Mouse (Mus musculus): ENCODE results near the gene Hist1h4a.
"Not testable (repeated sequence)": the region's sequence is repeated elsewhere in the genome, so short reads cannot be mapped to it uniquely, and the experiment has no call there.

The Hist1h4a gene

DNA sequence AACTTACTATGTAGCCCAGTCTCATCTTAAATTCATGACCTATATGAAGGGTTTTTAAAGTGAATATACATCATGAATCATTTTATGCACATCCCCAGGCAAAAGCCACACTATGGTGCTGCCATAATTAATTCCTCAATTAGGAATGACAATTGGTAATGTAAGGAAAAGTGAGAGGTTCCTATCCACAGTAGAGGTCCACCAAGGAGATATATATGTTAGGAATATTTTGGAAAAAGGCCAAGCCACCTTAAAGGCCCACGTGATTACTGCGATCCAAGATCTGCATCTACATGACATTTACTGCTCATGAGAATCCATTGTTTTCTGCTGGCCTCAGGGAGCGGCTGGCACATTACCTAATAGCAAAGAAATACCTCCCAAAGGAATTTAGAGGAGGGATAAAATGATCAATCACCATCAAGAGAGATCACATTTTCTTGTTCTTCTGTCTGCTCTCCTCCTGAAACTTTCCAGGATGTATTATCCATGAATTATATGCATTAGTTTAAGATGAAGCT lies 1.7 kb downstream of the Hist1h4a start:
- in situ Hi-C loops (cut with MseI, MboI), result no loop called here

DNA sequence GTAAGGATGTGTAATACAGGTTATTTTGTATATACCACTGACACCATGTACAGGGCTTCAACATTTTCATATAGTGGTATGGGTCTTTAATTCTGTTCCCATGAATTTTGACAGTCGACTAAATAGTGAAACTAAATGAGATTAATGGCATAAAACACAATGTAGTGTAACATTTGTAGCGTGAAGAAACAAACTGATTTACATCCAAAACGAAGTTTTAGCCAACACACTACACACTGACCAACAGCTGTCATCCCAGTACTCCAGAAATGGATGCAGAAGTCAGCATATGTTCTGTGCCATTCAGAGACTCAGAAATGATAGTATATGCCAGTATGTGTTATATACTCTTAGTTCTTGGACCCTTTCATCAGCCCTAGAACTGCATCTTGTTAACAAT lies 3.1 kb downstream of the Hist1h4a start:
- in situ Hi-C loops (cut with MseI, MboI), result no loop called here

DNA sequence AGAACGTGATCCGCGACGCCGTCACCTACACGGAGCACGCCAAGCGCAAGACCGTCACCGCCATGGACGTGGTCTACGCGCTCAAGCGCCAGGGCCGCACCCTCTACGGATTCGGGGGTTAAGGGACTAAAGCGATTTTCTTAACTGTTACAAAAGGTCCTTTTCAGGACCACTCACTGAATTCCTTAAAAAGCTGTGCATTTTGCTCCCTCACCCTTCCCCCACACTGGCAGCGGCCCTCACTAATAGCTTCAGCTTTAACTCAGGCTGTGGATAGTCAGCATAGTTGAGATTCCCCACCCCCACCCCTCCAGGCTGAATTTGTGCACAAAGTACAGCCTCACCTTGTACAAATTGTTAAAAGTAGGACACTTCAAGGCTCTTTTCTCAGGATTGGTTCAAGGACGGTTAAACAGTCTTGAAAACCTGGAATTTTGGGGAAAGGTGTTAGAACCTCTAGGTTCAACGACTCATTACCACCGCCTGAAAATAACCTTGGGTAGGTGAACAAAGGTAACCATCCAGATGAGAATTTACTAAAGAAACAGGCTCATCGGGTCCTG lies 3.7 kb downstream of the Hist1h4a start:
- in situ Hi-C loops (cut with MseI, MboI), result no loop called here

DNA sequence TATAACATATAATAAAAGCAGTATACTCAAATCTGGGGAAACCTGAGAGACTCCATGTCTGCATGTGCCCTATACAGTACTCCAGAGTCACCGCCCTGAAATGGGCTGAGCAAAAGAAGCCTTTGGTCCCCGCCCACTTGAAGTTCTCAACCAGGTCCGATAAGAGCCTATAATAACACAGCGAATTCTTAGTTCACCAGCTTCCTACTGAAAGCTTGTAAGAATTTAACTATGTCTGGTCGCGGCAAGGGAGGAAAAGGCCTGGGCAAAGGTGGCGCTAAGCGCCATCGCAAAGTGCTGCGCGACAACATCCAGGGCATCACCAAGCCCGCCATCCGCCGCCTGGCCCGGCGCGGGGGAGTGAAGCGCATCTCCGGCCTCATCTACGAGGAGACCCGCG lies 4.2 kb downstream of the Hist1h4a start, which contains the start of gene Hist1h4b:
Gene Hist1h4b (plus strand): TSS at position 224 of the 400 bp plus-strand sequence.
- in situ Hi-C loops (cut with MseI, MboI), result no loop called here

DNA sequence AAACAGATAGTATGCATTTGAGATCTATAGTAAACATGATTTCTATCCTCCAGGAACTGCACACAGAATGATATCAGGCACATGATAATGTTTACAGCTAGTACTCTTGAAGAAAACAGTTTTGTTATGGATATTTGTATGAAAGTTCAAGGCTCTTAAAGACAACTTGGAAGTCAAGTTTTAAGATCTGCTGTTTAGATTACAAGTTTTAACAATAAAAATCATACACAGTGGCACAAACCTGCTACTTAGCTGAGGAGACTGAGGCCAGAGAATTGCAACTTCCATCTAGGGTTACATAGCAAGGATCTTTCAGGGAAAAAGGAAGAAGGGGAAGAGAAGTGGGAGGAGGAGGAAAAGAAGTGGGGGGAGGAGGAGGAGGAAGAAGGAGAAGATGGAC lies 6.0 kb downstream of the Hist1h4a start:
- in situ Hi-C loops (cut with MseI, MboI), result no loop called here

DNA sequence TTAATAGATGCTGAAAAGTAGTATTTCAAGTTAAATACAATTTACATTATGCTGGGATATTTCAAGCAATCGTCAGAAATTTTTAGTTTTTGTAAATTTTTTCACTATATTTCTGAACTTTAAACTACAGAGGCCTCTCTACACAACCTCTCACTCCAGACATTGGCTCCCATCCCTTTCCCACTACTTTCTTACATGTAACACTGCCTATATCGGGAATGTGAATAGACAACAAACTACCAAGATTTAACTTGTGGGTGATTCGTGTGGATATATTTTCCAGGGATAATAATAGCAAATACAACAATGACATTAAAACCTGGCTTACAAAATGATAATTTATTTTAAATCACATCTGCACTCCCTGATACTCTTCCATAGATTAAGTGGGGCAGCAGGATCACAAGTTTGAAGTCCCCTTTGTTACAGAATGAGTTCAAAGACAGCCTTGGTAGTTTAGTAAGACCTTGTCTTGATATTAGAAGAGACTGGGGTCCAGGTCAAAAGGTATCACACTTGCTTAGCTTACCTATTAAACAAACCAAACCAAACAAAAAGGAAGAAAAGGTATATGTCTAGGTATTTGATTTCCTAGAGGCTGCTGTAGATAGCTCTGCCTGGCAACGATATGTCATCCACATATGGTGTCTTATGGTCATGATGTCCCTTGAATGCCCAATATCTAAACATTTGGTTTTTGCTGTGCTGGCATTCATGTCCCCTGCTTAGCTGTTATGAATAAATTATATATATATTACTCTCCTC lies 7.5 kb downstream of the Hist1h4a start:
- in situ Hi-C loops (cut with MseI, MboI), result no loop called here

DNA sequence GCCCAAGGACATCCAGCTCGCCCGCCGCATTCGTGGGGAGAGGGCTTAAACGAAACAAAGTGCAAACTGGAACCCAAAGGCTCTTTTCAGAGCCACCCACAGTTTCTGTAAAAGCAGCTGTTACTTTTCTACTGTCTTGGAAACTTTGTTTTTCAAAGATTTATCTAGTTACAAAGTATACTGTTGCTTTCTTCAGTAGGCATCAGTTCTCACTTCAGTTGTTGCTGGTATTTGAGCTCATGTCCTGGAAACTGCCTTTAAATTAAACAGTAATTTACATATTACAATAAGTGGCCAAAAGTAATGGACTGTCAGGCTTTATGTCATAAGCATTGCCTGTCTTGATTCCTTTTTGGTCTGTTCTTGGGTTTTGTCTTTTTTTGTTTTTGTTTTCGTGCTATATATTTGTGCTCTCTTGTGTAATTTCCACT lies 8.3 kb downstream of the Hist1h4a start:
- in situ Hi-C loops (cut with MseI, MboI), result no loop called here

DNA sequence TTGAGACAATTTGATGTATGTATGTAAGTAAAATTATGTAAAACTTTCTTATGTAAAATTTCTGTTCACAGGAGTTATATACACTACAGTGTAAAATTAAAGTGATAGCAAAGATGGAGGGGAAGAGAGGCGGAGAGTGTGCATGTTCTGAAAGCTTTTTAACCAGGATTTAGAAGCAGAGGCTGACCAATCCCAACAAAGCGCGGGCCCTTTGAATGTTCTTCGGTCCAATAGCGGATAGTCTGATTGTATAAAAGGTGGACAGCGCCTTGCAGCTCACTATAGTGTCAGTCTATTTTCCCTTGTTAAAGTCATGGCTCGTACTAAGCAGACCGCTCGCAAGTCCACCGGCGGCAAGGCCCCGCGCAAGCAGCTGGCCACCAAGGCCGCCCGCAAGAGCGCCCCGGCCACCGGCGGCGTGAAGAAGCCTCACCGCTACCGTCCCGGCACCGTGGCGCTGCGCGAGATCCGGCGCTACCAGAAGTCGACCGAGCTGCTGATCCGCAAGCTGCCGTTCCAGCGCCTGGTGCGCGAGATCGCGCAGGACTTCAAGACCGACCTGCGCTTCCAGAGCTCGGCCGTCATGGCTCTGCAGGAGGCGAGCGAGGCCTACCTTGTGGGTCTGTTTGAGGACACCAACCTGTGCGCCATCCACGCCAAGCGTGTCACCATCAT lies 8.8 kb downstream of the Hist1h4a start, which contains the start of gene Hist1h3b:
Gene Hist1h3b (plus strand): TSS at position 201 of the 675 bp plus-strand sequence.
- in situ Hi-C loops (cut with MseI, MboI), result not testable (repeated sequence)

DNA sequence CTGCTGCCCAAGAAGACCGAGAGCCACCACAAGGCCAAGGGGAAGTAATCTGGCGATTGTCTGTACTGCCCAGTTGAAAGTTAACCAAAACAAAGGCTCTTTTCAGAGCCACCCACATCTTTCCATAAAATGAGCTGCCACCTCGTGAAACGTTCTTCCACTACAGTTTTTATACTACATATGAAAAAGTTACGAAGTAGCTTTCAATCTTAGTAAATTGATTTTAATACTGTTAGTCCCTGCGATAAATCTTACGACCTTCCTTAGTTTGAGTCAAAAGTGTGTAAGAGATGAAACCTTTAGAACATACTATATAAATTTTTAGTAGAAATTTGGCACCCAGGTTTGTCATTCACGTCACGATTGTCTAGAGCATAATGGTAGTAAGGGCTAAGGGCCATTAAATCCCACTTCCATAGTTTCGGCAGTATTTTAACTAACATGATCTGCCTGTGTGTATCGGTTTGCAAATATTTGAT lies 9.5 kb downstream of the Hist1h4a start:
- in situ Hi-C loops (cut with MseI, MboI), result no loop called here

DNA sequence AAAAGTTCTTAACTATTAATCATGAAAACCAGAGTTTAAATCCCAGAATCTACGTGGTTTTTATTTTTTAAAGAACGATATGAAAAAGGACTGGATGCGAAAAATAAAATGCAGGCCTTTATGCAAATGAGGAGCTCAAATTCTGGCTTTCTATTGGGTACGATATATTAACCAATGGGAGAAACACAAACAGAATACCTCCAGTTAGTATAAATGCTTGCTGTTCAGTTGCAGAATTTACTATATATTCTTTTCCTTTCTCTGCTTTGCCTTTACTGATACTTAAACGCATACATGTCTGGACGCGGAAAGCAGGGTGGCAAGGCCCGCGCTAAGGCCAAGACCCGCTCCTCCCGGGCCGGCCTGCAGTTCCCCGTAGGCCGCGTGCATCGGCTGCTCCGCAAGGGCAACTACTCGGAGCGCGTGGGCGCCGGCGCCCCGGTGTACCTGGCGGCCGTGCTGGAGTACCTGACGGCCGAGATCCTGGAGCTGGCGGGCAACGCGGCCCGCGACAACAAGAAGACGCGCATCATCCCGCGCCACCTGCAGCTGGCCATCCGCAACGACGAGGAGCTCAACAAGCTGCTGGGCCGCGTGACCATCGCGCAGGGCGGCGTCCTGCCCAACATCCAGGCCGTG lies 10.1 kb downstream of the Hist1h4a start, which contains the start of gene Hist1h2ab:
Gene Hist1h2ab (plus strand): TSS at position 288 of the 639 bp plus-strand sequence.
- in situ Hi-C loops (cut with MseI, MboI), result not testable (repeated sequence)

DNA sequence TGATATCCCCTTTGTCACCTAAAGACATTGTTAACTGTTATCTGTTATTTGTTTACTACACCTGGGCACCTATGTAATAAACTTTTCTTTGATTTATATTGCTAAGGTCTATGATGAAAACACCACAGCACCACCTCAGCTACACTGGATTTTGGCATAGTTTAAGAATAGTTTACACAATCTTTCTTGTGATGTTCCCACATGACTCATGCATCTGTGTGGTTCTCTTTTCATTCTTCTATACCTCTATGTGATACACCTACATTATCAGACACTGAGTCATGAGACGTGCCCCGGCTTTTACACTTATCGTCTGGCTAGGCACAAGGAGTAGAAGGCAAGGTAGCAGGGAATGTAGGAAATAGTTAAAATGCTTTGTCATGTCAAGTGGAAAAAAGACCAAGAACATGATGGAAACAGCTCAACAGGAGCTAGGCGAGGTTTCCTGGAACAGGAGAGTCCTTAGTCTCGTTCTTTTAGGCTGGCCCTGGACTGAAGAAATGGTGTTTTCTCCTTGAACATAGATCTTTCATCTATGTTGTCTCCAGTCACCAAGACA lies 11.4 kb downstream of the Hist1h4a start:
- in situ Hi-C loops (cut with MseI, MboI), result no loop called here

DNA sequence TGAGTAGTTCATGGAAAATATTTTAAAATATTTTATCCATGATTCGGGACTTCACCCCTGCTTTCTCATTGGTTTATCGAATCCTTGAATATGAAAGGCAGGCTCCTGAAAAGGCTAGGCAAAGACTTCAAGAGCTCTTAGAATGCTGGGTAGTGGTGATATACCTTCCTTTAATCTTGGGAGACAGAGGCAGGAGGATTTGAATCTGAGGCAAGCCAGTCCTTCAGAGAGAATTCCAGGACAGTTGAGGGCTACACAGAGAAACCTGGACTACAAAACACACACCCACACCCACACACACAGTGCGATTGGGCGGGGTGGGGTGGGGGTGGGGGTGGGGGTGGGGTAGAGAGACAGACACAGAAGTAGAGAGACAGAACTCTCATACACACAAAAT lies 13.1 kb downstream of the Hist1h4a start:
- in situ Hi-C loops (cut with MseI, MboI), result no loop called here

DNA sequence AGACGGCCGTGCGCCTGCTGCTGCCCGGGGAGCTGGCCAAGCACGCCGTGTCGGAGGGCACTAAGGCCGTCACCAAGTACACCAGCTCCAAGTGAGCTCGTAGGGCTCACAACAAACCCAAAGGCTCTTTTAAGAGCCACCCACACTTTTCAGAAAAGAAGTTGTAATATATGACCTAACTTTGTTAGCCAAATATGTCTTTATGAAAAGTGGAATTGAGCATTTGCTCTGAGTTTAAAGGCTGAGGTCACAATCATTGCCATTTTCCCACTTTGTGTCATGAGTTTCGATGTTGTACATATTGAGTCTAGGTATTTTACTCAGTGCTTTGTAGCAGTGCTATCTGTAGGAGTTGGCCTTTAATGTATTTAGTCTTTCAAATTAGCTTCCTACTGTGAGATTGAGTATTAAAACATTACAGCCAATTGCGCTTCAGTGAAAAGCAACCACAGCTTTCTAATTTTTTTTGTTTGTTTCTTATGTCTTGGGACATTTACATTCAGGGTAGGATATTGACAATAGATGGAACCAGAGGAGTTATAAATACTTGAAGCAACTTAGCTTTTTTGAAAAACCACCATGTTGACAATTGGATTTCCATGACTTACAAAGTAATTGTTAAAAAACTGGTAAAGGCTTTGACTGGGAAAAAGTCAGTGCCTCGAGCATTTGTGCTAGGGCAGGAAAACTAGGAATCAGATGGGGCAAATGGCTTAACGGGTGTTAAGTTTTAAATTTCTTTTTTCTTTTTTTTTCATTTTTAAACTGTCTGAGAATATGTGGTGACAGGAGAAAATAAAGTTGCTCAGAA lies 13.7 kb downstream of the Hist1h4a start:
- in situ Hi-C loops (cut with MseI, MboI), result no loop called here

DNA sequence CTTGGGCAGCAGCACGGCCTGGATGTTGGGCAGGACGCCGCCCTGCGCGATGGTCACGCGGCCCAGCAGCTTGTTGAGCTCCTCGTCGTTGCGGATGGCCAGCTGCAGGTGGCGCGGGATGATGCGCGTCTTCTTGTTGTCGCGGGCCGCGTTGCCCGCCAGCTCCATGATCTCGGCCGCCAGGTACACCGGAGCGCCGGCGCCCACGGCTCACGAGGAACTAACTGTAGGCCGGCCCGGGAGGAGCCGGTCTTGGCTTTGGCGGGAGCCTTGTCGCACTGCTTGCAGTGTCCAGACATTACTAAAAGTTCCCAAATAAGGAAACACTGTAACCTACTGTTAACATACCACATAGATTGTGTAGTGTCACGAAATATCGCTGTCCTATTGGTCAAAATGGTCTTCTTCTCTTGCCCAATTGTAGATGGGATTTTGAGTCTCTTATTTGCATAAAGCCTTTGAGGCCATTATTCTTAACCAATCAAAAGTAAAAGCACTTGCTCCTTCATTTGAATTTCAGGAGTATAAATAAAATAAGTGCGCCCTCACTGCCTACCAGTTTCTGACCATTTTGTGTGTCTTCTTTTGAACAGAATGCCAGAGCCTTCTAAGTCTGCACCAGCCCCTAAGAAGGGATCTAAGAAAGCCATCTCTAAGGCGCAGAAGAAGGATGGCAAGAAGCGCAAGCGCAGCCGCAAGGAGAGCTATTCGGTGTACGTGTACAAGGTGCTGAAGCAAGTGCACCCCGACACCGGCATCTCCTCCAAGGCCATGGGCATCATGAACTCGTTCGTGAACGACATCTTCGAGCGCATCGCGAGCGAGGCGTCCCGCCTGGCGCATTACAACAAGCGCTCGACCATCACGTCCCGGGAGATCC lies 14.6 kb downstream of the Hist1h4a start, which contains the start of gene Hist1h2bb:
Gene Hist1h2bb (plus strand): TSS at position 534 of the 880 bp plus-strand sequence.
- in situ Hi-C loops (cut with MseI, MboI), result not testable (repeated sequence)

DNA sequence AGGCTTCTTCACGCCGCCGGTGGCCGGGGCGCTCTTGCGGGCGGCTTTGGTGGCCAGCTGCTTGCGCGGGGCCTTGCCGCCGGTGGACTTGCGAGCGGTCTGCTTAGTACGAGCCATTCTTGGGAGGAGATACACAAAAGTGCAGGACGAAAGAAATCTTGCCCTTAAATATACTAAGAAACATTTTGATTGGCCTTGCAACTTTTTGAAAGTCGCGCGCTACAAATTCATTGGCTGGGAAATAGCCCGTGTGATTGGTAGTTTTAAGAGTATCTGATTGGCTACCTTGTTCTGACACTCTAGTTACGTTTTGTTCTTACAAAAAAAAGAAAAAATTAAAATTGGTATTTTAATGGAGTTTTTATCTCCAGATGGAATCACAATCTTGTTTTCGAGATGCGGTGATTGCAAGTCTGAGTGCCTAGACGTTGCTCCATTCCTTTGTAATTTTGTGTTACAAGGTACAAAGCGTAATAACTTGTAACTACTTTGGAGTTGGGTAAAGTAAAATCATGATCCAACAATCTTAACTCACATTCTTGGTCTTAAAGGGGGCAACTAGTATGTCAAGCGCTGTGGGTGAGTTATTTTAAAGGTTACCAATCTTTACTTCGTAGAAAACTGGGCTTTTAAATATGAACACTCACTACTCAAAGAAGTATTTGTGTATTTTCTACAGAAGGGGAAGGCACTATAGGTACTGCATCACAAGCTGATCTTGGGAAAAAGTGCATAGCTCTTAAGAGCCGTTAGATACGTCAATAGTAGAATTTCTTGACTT lies 15.5 kb downstream of the Hist1h4a start, which contains the start of gene Hist1h3c:
Gene Hist1h3c (minus strand): TSS at position 222 of the 781 bp plus-strand sequence.
- in situ Hi-C loops (cut with MseI, MboI), result no loop called here

DNA sequence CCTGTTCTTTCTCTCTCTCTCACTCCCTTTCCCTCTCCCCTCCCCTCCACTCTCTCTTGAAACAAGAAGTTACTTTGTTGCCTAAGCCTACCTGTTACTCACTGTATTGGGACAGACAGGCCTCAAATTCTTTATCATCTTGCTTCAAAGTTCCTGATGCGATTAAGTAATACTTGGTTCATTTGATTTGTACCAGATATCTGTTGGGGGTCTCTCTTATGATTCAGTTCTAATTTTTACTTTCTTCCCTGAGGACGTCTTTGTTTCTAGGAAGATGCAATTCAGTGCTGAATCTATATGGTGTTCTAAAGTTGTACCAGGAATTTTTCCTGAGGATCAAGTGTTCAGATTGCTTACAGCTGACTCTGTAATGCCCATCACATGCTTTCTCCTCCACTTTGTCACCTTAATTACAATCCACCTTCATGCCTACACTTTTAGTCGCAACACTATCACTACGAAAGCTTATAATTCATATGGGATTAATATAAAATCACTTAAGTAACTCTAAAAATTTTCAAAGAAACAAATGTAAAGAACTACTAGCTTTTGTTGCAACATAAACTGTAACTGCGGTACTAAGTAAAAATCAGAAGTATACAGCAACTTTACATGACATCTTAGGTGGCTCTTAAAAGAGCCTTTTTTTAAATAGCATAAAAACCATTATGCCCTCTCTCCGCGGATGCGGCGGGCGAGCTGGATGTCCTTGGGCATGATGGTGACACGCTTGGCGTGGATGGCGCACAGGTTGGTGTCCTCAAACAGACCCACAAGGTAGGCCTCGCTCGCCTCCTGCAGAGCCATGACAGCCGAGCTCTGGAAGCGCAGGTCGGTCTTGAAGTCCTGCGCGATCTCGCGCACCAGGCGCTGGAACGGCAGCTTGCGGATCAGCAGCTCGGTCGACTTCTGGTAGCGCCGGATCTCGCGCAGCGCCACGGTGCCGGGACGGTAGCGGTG lies 16.3 kb downstream of the Hist1h4a start:
- in situ Hi-C loops (cut with MseI, MboI), result no loop called here

DNA sequence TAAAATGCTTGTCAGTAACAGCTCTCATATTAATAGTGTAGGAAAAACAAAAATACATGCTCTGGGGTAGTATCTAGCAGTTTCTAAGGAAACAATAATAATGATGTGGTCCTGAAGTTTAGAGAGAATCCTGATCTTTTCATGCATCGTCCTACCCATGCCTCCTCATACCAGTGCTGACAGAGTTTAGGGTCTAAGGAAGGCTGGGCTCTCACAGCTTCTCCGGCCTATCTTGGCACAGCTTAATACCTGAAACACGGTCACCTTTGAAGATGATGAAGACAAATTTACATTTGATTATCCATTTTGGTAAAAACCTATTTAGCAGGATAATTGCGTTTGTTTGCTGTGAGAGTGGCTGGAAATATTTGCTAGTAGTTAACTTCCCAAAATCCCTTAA lies 17.1 kb downstream of the Hist1h4a start:
- in situ Hi-C loops (cut with MseI, MboI), result no loop called here

Measured in mouse trophoblast stem cell (cell line).